Mouse (Mus musculus) adrenal gland, adult 2 months (tissue): Measurements from ENCODE around the gene Adcy6. TPM values are rescaled to one million over a fixed set of nuclear protein-coding genes. Genes with fewer than 3 reads are reported as not detected.
A peak's percentile ranks its signal among the peaks of the same experiment; 100 is the strongest.

ENCODE experiments used
- DNase-seq: peaks from one replicate; pipeline ENCODE4 v3.0.0; 2021
- long read RNA-seq: library from polyadenylated mRNA; stranded (forward); transcript quantifications from one replicate; pipeline ENCODE4 v2.0.0, GENCODE M21; 2021
- polyA plus RNA-seq: library from polyadenylated mRNA; depleted of rRNA; stranded (reverse); fragments of >200 nt; gene quantifications from 2 replicates; pipeline ENCODE4 v1.2.3, GENCODE M21; 2012; rRNA removed
- total RNA-seq, 2 experiments: library from RNA; stranded (reverse); gene quantifications; 2 replicates each; pipeline ENCODE4 v1.2.3; 2021

Gene Adcy6
- 10 to 100 TPM; 35.5 to 67.1 TPM for total RNA-seq
- 44.6 and 49.2 TPM in 2 replicates for polyA plus RNA-seq
- long read RNA-seq, partial matches to known transcripts: 2 of 9 reads
- long read RNA-seq, other reads (novel, unspliced or antisense): 4 of 9 reads

GRCm38 (mm10) chr15:98609331-98610130 is at the start of gene Adcy6:
TSS of gene Adcy6 (minus strand) at chr15:98610076.
- peak; percentile 80 for DNase-seq

GRCm38 (mm10) chr15:98656982-98657751 is 47.3 kb upstream of the Adcy6 start:
- no peak for DNase-seq

- DNase-seq: no peak
These were observed 42.3 kb upstream of the Adcy6 start for GRCm38 (mm10) chr15:98652174-98652573.

DNA sequence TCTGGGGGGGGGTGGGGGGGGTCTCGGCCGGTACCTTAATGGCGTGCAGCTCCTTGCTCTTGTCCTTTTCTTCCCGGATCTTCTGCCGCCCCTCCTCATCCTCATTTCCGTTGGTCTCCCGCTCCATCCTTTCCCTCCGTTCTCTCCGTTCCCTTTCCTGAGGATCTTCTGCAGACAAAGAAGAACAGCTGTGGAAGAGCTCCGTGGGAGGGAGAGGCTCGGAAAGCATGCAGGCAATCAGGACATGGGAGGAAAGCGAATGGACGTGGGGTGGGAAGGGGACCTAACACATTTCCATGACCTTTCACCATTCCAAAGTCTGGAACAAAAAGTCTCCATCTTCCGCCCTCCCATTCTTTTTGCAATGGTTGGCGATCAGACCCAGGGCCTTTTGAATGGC is 41.6 kb upstream of the Adcy6 start:
- DNase-seq: no peak

- DNase-seq: no peak
These were observed 38.2 kb upstream of the Adcy6 start for GRCm38 (mm10) chr15:98648071-98648470.

DNA sequence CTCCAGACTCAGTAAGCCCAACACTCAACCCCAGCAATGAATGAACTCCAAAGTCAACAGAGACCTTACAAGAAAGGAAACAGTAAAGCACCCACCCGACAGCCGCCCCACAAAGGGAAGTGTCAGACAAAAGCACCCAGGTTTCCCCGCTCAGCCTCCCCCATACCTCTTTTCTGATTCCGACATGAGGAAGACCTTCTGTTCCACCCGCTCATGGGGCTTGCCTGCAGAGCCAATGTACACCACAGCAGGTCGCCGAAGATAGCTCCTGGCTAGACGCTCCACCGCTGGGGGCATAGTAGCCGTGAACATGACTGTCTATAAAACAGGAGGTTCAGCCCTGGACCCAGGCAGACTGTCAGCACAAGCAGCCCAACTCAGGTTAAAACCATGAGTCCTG is 37.4 kb upstream of the Adcy6 start:
- no peak for DNase-seq

GRCm38 (mm10) chr15:98646737-98647136 is 36.9 kb upstream of the Adcy6 start:
- no peak for DNase-seq

- no peak for DNase-seq
These were observed 35.5 kb upstream of the Adcy6 start for GRCm38 (mm10) chr15:98645057-98646026.

- DNase-seq: no peak
These were observed 34.5 kb upstream of the Adcy6 start for GRCm38 (mm10) chr15:98644406-98644805.

DNA sequence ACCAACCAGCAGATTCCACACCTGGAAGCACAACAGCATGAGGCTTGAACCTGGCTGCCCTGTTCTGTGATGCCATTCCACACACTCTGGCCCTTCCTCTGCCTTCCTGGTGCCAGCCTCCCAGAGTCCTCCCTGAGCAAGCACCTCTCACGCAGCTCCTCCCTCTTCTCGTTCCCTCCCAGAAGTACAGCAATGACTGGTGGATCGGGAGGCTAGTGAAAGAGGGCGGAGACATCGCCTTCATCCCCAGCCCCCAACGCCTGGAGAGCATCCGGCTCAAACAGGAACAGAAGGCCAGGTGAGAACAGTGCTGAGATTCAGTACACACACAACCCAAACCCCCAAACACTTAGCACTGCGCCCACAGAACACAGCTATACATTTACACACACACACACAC is 30.3 kb upstream of the Adcy6 start:
- no peak for DNase-seq

- DNase-seq: no peak
These were observed 27.3 kb upstream of the Adcy6 start for GRCm38 (mm10) chr15:98637155-98637554.

DNA sequence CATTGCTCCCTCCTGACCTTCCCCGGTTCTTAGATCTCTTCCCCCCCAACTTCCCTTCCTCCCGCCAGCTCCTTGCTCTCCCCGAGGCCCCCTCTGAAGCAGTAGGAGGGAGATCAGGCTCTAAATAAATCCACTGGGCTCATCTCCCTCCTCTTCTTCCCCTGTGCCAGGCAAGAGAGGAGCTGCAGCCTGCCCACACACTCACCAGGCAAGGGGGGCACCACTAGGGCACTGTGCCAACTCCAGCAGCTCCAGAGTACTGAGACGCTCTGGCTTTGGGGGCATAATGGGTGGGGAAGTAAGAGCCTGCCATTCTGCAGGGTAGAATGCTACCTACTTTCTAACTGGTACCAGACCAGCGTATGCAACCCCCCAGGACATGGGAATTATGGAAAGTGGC is 26.6 kb upstream of the Adcy6 start:
- DNase-seq: no peak

DNA sequence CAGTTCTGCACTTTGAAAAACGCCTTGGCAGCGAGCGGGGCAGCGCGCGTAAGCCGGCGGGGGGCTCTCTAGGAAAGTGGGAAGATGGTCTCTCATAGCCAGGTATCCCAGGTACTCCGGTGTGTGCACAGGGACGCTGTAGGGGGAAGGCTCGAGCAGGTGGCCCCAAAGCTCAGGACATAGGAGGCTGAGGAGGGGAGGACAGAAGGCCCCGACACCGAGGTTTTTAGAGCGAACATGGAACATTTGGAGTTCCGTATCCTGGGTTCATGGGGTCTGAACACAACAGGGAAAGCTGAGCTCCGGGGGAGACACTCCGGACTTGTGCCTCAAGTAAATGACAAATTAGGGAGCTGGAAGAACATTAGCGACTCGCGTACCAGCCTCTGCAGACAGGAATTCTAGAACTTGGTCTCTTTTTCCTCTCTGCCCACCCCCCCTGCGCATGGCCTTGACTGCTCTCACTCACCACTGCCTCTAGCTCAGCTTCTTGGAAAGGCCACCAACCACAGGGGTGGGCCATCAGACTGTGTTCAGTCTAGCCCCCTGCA is 25.5 kb upstream of the Adcy6 start:
- peak; percentile 57 for DNase-seq

GRCm38 (mm10) chr15:98634541-98635081 is 24.7 kb upstream of the Adcy6 start:
- peak; percentile 92 for DNase-seq

- no peak for DNase-seq
These were observed 24.1 kb upstream of the Adcy6 start for GRCm38 (mm10) chr15:98633822-98634470.

- DNase-seq: no peak
These were observed 23.0 kb upstream of the Adcy6 start for GRCm38 (mm10) chr15:98632921-98633320.

- DNase-seq: peak; percentile 84
These were observed 22.4 kb upstream of the Adcy6 start for GRCm38 (mm10) chr15:98632107-98632744.

DNA sequence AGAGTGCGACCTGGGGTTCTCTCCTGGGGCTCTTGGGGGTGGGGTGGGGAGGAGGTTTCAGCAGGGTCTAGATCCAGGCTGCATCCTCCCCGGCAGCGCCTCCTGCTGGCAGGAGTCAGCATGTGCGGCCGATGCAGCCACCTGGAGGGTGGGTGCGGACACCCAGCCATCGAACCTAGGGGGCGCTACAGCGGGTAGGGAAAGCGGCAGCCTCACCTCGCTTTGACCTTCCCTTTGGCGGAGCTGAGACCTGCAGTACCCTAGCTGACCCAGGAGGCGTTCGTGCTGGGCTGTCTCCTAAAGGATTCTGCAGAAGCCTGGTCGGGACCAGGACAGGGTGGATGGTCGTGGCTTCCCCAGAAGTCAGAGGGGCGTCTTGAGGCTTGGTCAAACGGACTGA is 21.6 kb upstream of the Adcy6 start:
- DNase-seq: peak; percentile 56

DNA sequence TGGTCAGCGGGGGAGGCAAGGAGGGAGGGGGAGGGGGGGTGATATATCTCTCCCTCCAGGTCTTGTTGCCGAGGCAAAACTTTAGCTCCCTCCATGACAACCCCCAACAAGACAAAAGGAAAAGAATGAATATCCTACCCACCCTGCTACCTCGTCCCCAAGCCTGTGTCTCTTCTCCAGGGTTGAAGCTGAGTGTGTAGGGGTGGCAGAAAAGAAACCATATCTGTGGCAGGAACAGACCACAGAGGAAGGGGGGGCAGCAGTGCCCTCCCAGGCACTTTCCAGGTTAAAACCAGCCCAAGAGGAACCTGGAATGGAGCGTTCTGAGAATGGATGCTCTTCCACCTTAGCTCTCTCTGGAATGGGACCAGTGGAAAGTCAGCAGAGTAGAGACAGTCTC is 20.7 kb upstream of the Adcy6 start, which contains the start of gene Cacnb3:
Gene Cacnb3, plus strand, starts transcription at position 301 of the 400 bp plus-strand sequence.
- no peak for DNase-seq

DNA sequence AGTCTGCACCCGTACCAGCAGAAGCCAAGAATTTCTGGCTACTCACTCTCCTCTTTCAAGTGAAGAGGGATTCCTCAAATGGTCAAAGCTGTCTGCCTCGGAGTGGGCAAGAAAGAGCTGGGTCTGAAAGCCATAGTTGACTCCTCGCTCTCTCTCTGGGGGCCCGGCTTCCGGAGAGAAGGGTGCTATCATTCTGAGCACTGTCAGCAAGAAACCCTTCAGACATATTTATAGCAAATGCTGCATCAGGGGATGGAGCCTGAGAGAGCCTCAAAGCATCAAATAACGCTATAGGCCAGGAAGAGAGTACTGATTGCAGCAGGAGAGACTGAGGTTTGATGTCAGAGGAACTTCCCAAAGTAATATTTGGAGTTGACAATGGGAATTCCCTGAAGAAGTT is 19.6 kb upstream of the Adcy6 start:
- DNase-seq: no peak
